Mouse (Mus musculus): ENCODE results near the gene Ldha. TPM values are rescaled to one million over a fixed set of nuclear protein-coding genes. Genes with fewer than 3 reads are reported as not detected.

Ldha gene
- 100 to 1,000 TPM; 378 to 384 TPM for total RNA-seq (2023)

GRCm38 (mm10) chr7:46840787-46841525 is at the start of gene Ldha:
Ldha (plus strand) TSS chr7:46841475.

GRCm38 (mm10) chr7:46795287-46796205 is 45.7 kb upstream of the Ldha start, which contains the start of the genes Hps5 and Gtf2h1:
Hps5 (minus strand) TSS chr7:46796064.
Gtf2h1 (plus strand) TSS chr7:46796103.

GRCm38 (mm10) chr7:46860996-46861395 is 19.7 kb downstream of the Ldha start, which contains the start of gene Ldhc:
Ldhc (plus strand) TSS chr7:46861203.

Other genes starting within 250 kb of the Ldha start
- 1 to 10 TPM; 5.4 to 9.0 TPM for gene Sergef, start 201.7 kb upstream of the Ldha start, total RNA-seq (2023)
- gene Tph1, start 168.9 kb upstream of the Ldha start, total RNA-seq (2023) = not detected
- 1 to 10 TPM; 7.4 to 7.7 TPM for gene Saal1, start 130.8 kb upstream of the Ldha start, total RNA-seq (2023)
- gene Saa3, start 125.8 kb upstream of the Ldha start, total RNA-seq (2023) = under 1 TPM; 0.90 to 0.95 TPM
- not detected for gene Saa4, start 108.9 kb upstream of the Ldha start, total RNA-seq (2023)
- not detected for gene Saa1, start 98.5 kb upstream of the Ldha start, total RNA-seq (2023)
- not detected for gene Saa2, start 89.7 kb upstream of the Ldha start, total RNA-seq (2023)
- 10 to 100 TPM; 31.7 to 35.9 TPM for gene Hps5, start 45.4 kb upstream of the Ldha start, total RNA-seq (2023)
- 10 to 100 TPM; 21.3 to 29.0 TPM for gene Gtf2h1, start 45.4 kb upstream of the Ldha start, total RNA-seq (2023)
- gene Ldhc, start 19.7 kb downstream of the Ldha start, total RNA-seq (2023) = under 1 TPM; 0.75 to 0.77 TPM
- gene Tsg101, start 78.5 kb downstream of the Ldha start, total RNA-seq (2023) = 10 to 100 TPM; 32.1 to 36.2 TPM
- 10 to 100 TPM; 10.9 to 17.9 TPM for gene Uevld, start 117.1 kb downstream of the Ldha start, total RNA-seq (2023)
- gene Gm9999, start 142.1 kb downstream of the Ldha start, total RNA-seq (2023) = not detected
- gene Spty2d1, start 166.9 kb downstream of the Ldha start, total RNA-seq (2023) = 10 to 100 TPM; 48.0 to 59.3 TPM
- 1 to 10 TPM; 7.5 TPM for gene Tmem86a, start 209.1 kb downstream of the Ldha start, total RNA-seq (2023)

Data from neutrophil, adult 83 days (primary cell).